Mouse (Mus musculus): ENCODE data around the gene 2900026A02Rik. TPM values are rescaled to one million over a fixed set of nuclear protein-coding genes. Genes with fewer than 3 reads are reported as not detected.

Gene 2900026A02Rik
- polyA plus RNA-seq, 1 experiment from 2014 or later, result 2.2 TPM

DNA sequence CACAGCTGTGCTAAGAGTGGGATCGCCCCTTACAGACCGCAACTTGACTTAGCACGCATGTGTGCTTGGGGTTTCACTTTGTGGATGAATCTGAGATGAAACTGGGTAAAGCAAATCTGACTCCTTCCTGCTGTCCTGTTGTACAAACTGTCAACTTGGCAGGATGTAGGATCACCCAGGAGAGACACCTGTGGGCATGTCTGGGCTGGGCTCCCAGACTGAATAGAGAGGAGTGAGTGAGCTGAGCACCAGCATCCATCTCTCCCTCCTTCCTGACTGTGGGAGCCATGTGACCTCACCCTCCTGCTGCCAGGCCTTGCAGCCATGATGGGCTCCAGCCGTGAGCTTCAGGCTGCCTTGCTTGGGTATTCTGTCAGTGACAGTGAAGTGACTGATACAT, 115.6 kb downstream of the 2900026A02Rik start:
- DNase-seq (ENCODE audit: low spot score), result no peak
- peaks cover 5% of the 10 kb centered on the region; the same call in 1 of the 2 replicates for H3K4me1 ChIP-seq (replicated peaks; ENCODE audit: control insufficient read depth, insufficient read depth, low read length)
- ATAC-seq (replicated peaks; ENCODE audit: low FRiP score), result no peak
- H3K27ac ChIP-seq (ENCODE audit: low read depth, low read length), result no peak overlapping the region
- no peak overlapping the region for H3K4me3 ChIP-seq (ENCODE audit: low read depth, low read length)
- H3K9ac ChIP-seq (ENCODE audit: low read depth, low read length), result no peak overlapping the region
- H3K27me3 ChIP-seq (replicated peaks; ENCODE audit: control insufficient read depth, insufficient read depth, low read length), result no peaks in the 10 kb centered on the region
- no peaks in the 10 kb centered on the region for H3K9me3 ChIP-seq (ENCODE audit: control insufficient read depth, low read length)
- no peaks in the 10 kb centered on the region for H3K36me3 ChIP-seq (ENCODE audit: control insufficient read depth, insufficient read depth, low read length)
- 84% methylated on average over 4 of the region's 4 CpGs for WGBS
- no peak overlapping the region for H3K4me2 ChIP-seq

GRCm38 (mm10) chr5:113105035-113105434, 116.0 kb downstream of the 2900026A02Rik start:
- Histone ChIP-seq H3K27me3 (replicated peaks; ENCODE audit: control insufficient read depth, insufficient read depth, low read length) (no peaks in the 10 kb centered on the region), H3K4me2 (no peak overlapping the region), H3K9ac (ENCODE audit: low read depth, low read length) (no peak overlapping the region), H3K9me3 (ENCODE audit: control insufficient read depth, low read length) (no peaks in the 10 kb centered on the region), H3K4me1 (replicated peaks; ENCODE audit: control insufficient read depth, insufficient read depth, low read length) (peaks cover 4% of the 10 kb centered on the region; the same call in 1 of the 2 replicates), H3K27ac (ENCODE audit: low read depth, low read length) (no peak overlapping the region), H3K36me3 (ENCODE audit: control insufficient read depth, insufficient read depth, low read length) (no peaks in the 10 kb centered on the region), H3K4me3 (ENCODE audit: low read depth, low read length) (no peak overlapping the region)
- 78% methylated on average over 9 of the region's 9 CpGs for WGBS
- ATAC-seq (replicated peaks; ENCODE audit: low FRiP score) (no peak), DNase-seq (ENCODE audit: low spot score) (no peak)

- no peak overlapping the region for H3K9ac ChIP-seq (ENCODE audit: low read depth, low read length)
- WGBS, result 79% methylated on average over 7 of the region's 7 CpGs
- no peak overlapping the region for H3K27ac ChIP-seq (ENCODE audit: low read depth, low read length)
- no peaks in the 10 kb centered on the region for H3K36me3 ChIP-seq (ENCODE audit: control insufficient read depth, insufficient read depth, low read length)
- H3K4me3 ChIP-seq (ENCODE audit: low read depth, low read length), result no peak overlapping the region
- no peak overlapping the region for H3K4me2 ChIP-seq
- H3K4me1 ChIP-seq (replicated peaks; ENCODE audit: control insufficient read depth, insufficient read depth, low read length), result no peaks in the 10 kb centered on the region
- no peaks in the 10 kb centered on the region for H3K9me3 ChIP-seq (ENCODE audit: control insufficient read depth, low read length)
- ATAC-seq (replicated peaks; ENCODE audit: low FRiP score) (no peak), DNase-seq (ENCODE audit: low spot score) (no peak)
- H3K27me3 ChIP-seq (replicated peaks; ENCODE audit: control insufficient read depth, insufficient read depth, low read length), result no peaks in the 10 kb centered on the region
Observed at GRCm38 (mm10) chr5:113102455-113102854, 118.6 kb downstream of the 2900026A02Rik start.

- Histone ChIP-seq H3K36me3 (ENCODE audit: control insufficient read depth, insufficient read depth, low read length) (no peaks in the 10 kb centered on the region; the same call in 1 of the 2 replicates), H3K4me1 (replicated peaks; ENCODE audit: control insufficient read depth, insufficient read depth, low read length) (no peaks in the 10 kb centered on the region), H3K27me3 (replicated peaks; ENCODE audit: control insufficient read depth, insufficient read depth, low read length) (no peaks in the 10 kb centered on the region), H3K9me3 (ENCODE audit: control insufficient read depth, low read length) (no peaks in the 10 kb centered on the region), H3K4me3 (ENCODE audit: low read depth, low read length) (no peak overlapping the region), H3K4me2 (no peak overlapping the region), H3K27ac (ENCODE audit: low read depth, low read length) (no peak overlapping the region), H3K9ac (ENCODE audit: low read depth, low read length) (no peak overlapping the region)
- WGBS, result 80% methylated on average over 10 of the region's 10 CpGs
- DNase-seq (ENCODE audit: low spot score), result no peak
- ATAC-seq (replicated peaks; ENCODE audit: low FRiP score), result no peak
Observed at GRCm38 (mm10) chr5:113101457-113101856, 119.6 kb downstream of the 2900026A02Rik start.

GRCm38 (mm10) chr5:113100422-113100821, 120.6 kb downstream of the 2900026A02Rik start:
- Histone ChIP-seq H3K27me3 (replicated peaks; ENCODE audit: control insufficient read depth, insufficient read depth, low read length) (no peaks in the 10 kb centered on the region), H3K4me1 (replicated peaks; ENCODE audit: control insufficient read depth, insufficient read depth, low read length) (no peaks in the 10 kb centered on the region), H3K4me2 (no peak overlapping the region), H3K36me3 (ENCODE audit: control insufficient read depth, insufficient read depth, low read length) (no peaks in the 10 kb centered on the region; the same call in 1 of the 2 replicates), H3K9me3 (ENCODE audit: control insufficient read depth, low read length) (no peaks in the 10 kb centered on the region), H3K4me3 (ENCODE audit: low read depth, low read length) (no peak overlapping the region), H3K9ac (ENCODE audit: low read depth, low read length) (no peak overlapping the region), H3K27ac (ENCODE audit: low read depth, low read length) (no peak overlapping the region)
- WGBS, result 80% methylated on average over 11 of the region's 11 CpGs
- DNase-seq (ENCODE audit: low spot score) (no peak), ATAC-seq (replicated peaks; ENCODE audit: low FRiP score) (no peak)

DNA sequence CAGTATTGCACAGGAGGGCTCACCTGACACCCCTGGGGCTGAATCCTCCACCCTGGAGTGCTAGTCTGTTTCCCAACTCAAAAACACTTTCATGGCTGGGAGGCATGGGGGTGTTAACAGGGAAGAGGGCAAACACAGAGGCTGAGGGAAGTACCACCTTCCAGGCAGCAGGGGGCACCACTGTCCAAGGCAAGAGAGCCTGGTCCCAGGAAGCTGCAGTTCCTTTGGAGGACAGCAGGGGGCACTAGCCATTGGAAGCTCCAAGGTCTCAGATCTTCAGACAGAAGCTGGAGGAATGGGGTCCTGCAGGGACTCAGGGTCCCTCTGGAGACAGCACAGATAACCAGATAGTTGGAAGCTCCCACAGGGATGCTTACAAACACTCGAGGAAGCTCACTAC, 121.5 kb downstream of the 2900026A02Rik start:
- no peak overlapping the region for H3K27ac ChIP-seq (ENCODE audit: low read depth, low read length)
- H3K4me2 ChIP-seq, result no peak overlapping the region
- no peak overlapping the region for H3K9ac ChIP-seq (ENCODE audit: low read depth, low read length)
- H3K27me3 ChIP-seq (replicated peaks; ENCODE audit: control insufficient read depth, insufficient read depth, low read length), result no peaks in the 10 kb centered on the region
- no peaks in the 10 kb centered on the region for H3K4me1 ChIP-seq (replicated peaks; ENCODE audit: control insufficient read depth, insufficient read depth, low read length)
- no peak overlapping the region for H3K4me3 ChIP-seq (ENCODE audit: low read depth, low read length)
- ATAC-seq (replicated peaks; ENCODE audit: low FRiP score), result peak; percentile 44; the same call in 1 of the 2 replicates
- DNase-seq (ENCODE audit: low spot score), result peak; percentile 87
- H3K9me3 ChIP-seq (ENCODE audit: control insufficient read depth, low read length), result no peaks in the 10 kb centered on the region
- H3K36me3 ChIP-seq (ENCODE audit: control insufficient read depth, insufficient read depth, low read length), result no peaks in the 10 kb centered on the region; the same call in 1 of the 2 replicates
- 24% methylated on average over 1 of the region's 1 CpGs for WGBS

GRCm38 (mm10) chr5:113097551-113097950, 123.5 kb downstream of the 2900026A02Rik start:
- no peak overlapping the region for H3K4me3 ChIP-seq (ENCODE audit: low read depth, low read length)
- no peaks in the 10 kb centered on the region for H3K9me3 ChIP-seq (ENCODE audit: control insufficient read depth, low read length)
- WGBS, result 82% methylated on average over 17 of the region's 17 CpGs
- ATAC-seq (replicated peaks; ENCODE audit: low FRiP score), result no peak
- no peak for DNase-seq (ENCODE audit: low spot score)
- no peak overlapping the region for H3K9ac ChIP-seq (ENCODE audit: low read depth, low read length)
- no peak overlapping the region for H3K4me2 ChIP-seq
- H3K27me3 ChIP-seq (replicated peaks; ENCODE audit: control insufficient read depth, insufficient read depth, low read length), result no peaks in the 10 kb centered on the region
- no peaks in the 10 kb centered on the region for H3K4me1 ChIP-seq (replicated peaks; ENCODE audit: control insufficient read depth, insufficient read depth, low read length)
- H3K36me3 ChIP-seq (ENCODE audit: control insufficient read depth, insufficient read depth, low read length), result no peaks in the 10 kb centered on the region; the same call in 1 of the 2 replicates
- no peak overlapping the region for H3K27ac ChIP-seq (ENCODE audit: low read depth, low read length)

DNA sequence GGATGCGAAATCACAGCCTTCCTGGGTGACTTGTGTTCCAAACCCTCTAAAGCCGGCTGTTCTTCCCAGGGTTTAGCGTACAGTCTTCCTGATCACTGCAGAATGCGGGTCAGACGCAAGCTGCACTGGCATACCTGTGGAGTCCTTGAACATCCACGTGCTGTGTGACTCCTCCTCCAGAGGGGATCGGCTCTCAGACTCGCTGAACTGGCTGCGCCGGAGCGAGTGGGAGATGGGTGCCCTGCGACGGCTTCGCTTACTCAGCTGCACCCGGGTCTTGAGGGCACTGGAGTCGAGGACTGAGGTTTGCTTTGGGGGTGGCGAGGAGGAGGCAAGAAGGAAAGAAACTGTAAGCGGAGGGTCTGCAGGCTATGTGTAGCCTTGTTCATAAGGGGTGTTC, 125.6 kb downstream of the 2900026A02Rik start:
- Histone ChIP-seq H3K4me3 (ENCODE audit: low read depth, low read length) (no peak overlapping the region), H3K4me1 (replicated peaks; ENCODE audit: control insufficient read depth, insufficient read depth, low read length) (no peaks in the 10 kb centered on the region), H3K9ac (ENCODE audit: low read depth, low read length) (no peak overlapping the region), H3K4me2 (no peak overlapping the region), H3K27me3 (replicated peaks; ENCODE audit: control insufficient read depth, insufficient read depth, low read length) (no peaks in the 10 kb centered on the region), H3K27ac (ENCODE audit: low read depth, low read length) (no peak overlapping the region), H3K9me3 (ENCODE audit: control insufficient read depth, low read length) (no peaks in the 10 kb centered on the region), H3K36me3 (ENCODE audit: control insufficient read depth, insufficient read depth, low read length) (no peaks in the 10 kb centered on the region; the same call in 1 of the 2 replicates)
- no peak for DNase-seq (ENCODE audit: low spot score)
- no peak for ATAC-seq (replicated peaks; ENCODE audit: low FRiP score)
- 91% methylated on average over 18 of the region's 18 CpGs for WGBS

DNA sequence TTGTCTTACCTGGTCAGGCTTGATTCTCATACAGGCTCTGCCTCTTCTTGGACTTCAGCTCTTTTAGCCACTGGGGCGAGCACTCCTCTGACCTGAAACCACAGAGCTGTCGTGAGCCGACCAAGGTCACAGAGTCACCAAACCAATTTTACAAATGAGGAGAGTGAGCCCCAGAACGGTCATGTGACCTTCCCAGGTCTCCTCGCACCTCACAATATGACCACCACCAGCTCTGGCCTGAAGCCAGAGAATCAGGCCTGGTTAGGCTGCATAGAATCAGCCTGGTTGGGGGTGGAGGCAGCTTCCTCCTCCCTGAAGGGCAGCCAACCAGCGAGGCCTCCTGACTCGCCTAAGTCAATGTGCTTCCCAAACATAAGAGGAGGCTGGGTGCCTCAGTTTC, 128.6 kb downstream of the 2900026A02Rik start:
- Histone ChIP-seq H3K36me3 (ENCODE audit: control insufficient read depth, insufficient read depth, low read length) (peaks cover 2% of the 10 kb centered on the region), H3K4me2 (no peak overlapping the region), H3K9me3 (ENCODE audit: control insufficient read depth, low read length) (no peaks in the 10 kb centered on the region), H3K27ac (ENCODE audit: low read depth, low read length) (no peak overlapping the region), H3K27me3 (replicated peaks; ENCODE audit: control insufficient read depth, insufficient read depth, low read length) (no peaks in the 10 kb centered on the region), H3K9ac (ENCODE audit: low read depth, low read length) (no peak overlapping the region), H3K4me3 (ENCODE audit: low read depth, low read length) (no peak overlapping the region), H3K4me1 (replicated peaks; ENCODE audit: control insufficient read depth, insufficient read depth, low read length) (no peaks in the 10 kb centered on the region)
- no peak for DNase-seq (ENCODE audit: low spot score)
- ATAC-seq (replicated peaks; ENCODE audit: low FRiP score), result no peak
- whole genome bisulfite sequencing, result 68% methylated on average over 7 of the region's 7 CpGs

Data from liver, embryonic 11.5 days (tissue).